Mouse (Mus musculus) liver, postnatal 0 days (tissue): ENCODE measurements around the gene Hprt.
"Not testable (repeated sequence)": the region's sequence is repeated elsewhere in the genome, so short reads cannot be mapped to it uniquely, and the experiment has no call there.

ENCODE experiments used
- CTCF ChIP-seq: sonication (generic); IDR thresholded peaks from 2 replicates; pipeline ENCODE4 v1.5.1; 2016; ENCODE audit warnings: antibody characterized with exemption, low read depth
- EP300 ChIP-seq: IDR thresholded peaks from 2 replicates; pipeline ENCODE4 v1.6.1; 2016; ENCODE audit warnings: antibody characterized with exemption, low read depth, mild to moderate bottlenecking

DNA sequence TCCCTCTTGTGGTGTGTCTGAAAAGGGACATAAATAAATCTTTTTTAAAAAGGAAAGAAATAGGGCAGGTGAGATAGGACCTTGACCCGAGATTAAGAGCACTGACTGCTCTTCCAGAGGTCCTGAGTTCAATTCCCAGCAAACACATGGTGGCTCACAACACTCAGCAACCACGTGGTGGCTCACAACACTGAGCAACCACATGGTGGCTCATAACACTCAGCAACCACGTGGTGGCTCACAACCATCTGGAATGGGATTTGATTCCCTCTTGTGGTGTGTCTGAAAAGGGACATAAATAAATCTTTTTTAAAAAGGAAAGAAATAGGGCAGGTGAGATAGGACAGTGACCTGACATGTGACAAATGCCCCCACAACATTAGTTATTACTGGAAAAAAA is 36.3 kb downstream of the Hprt start:
- TF ChIP-seq CTCF: peak; percentile 55
- TF ChIP-seq EP300: not testable (repeated sequence)
